Mouse (Mus musculus) MEL (cell line): Measurements from ENCODE around the gene Ptprj. TPM values are rescaled to one million over a fixed set of nuclear protein-coding genes. Genes with fewer than 3 reads are reported as not detected.

Experiments used
- DNase-seq: peaks from one replicate; pipeline ENCODE4 v3.0.0; 2011; ENCODE audit warnings: low read depth, low spot score
- H3K27ac ChIP-seq: 2 replicates; pipeline ENCODE4 v1.5.1; 2012; ENCODE audit warnings: low read depth, mild to moderate bottlenecking, control low read depth, low read length, moderate library complexity; ENCODE audit not compliant: control insufficient read depth
- H3K27me3 ChIP-seq, 2 experiments: fragments of 150-350 bp in 1 of 2; sonication (generic) in 1 of 2; 2 replicates each; pipeline ENCODE4 v1.6.1; 2012; ENCODE audit warnings: low read length in 2 of 2, mild to moderate bottlenecking in 2 of 2, improper control_type of control experiment in 1 of 2, moderate library complexity in 1 of 2; ENCODE audit not compliant: insufficient read depth in 2 of 2, control insufficient read depth in 1 of 2
- H3K36me3 ChIP-seq, 2 experiments: 2 replicates each; pipeline ENCODE4 v1.6.1; 2012 to 2014; ENCODE audit warnings: low read length in 2 of 2, improper control_type of control experiment in 1 of 2, inconsistent platforms in 1 of 2, mild to moderate bottlenecking in 1 of 2; ENCODE audit not compliant: insufficient read depth in 2 of 2, control insufficient read depth in 1 of 2
- H3K4me1 ChIP-seq, 2 experiments: fragments of 150-350 bp in 1 of 2; sonication (generic) in 1 of 2; 2 replicates each; pipeline ENCODE4 v1.6.1; 2012; ENCODE audit warnings: low read length in 2 of 2, improper control_type of control experiment in 1 of 2, mild to moderate bottlenecking in 1 of 2; ENCODE audit not compliant: insufficient read depth in 2 of 2, control insufficient read depth in 1 of 2
- H3K4me3 ChIP-seq, 2 experiments: fragments of 150-350 bp in 1 of 2; sonication (generic) in 1 of 2; 2 replicates each; pipeline ENCODE4 v1.5.1; 2012; ENCODE audit warnings: low read depth in 2 of 2, low read length in 2 of 2, mild to moderate bottlenecking in 2 of 2, moderate library complexity in 2 of 2, control low read depth in 1 of 2, improper control_type of control experiment in 1 of 2; ENCODE audit not compliant: control insufficient read depth in 1 of 2, insufficient read depth in 1 of 2
- H3K79me2 ChIP-seq: 2 replicates; pipeline ENCODE4 v1.6.1; 2012; ENCODE audit warnings: mild to moderate bottlenecking, low read length, moderate library complexity; ENCODE audit not compliant: control insufficient read depth, poor library complexity, insufficient read depth
- H3K9ac ChIP-seq: 2 replicates; pipeline ENCODE4 v1.6.1; 2012; ENCODE audit warnings: low read depth, mild to moderate bottlenecking, control low read depth, low read length, moderate library complexity; ENCODE audit not compliant: control insufficient read depth, poor library complexity, severe bottlenecking
- H3K9me3 ChIP-seq: fragments of 150-350 bp; sonication (generic); replicated peaks from 2 replicates; pipeline ENCODE4 v1.6.1; 2012; ENCODE audit warnings: mild to moderate bottlenecking, low read length, improper control_type of control experiment, moderate library complexity; ENCODE audit not compliant: insufficient read depth
- CTCF ChIP-seq, 3 experiments: IDR thresholded peaks in 2 of 3; conservative IDR thresholded peaks in 1 of 3; 2 replicates each; pipeline ENCODE4 v1.5.1; 2011 to 2012; ENCODE audit warnings: low read length in 3 of 3, low read depth in 2 of 3, mild to moderate bottlenecking in 2 of 3, improper control_type of control experiment in 1 of 3, inconsistent platforms in 1 of 3, mixed read lengths in 1 of 3, moderate library complexity in 1 of 3; ENCODE audit not compliant: control insufficient read depth in 1 of 3, insufficient read depth in 1 of 3, poor library complexity in 1 of 3, severe bottlenecking in 1 of 3
- E2F4 ChIP-seq: IDR thresholded peaks from 2 replicates; pipeline ENCODE4 v1.6.1; 2011; ENCODE audit warnings: low read depth, low read length, improper control_type of control experiment, borderline replicate concordance
- GATA1 ChIP-seq: IDR thresholded peaks from 2 replicates; pipeline ENCODE4 v1.6.1; 2011; ENCODE audit warnings: low read depth, low read length, improper control_type of control experiment
- JUND ChIP-seq: IDR thresholded peaks from 2 replicates; pipeline ENCODE4 v1.6.1; 2011; ENCODE audit warnings: low read depth, mild to moderate bottlenecking, improper control_type of control experiment, low read length
- MAFK ChIP-seq: IDR thresholded peaks from 2 replicates; pipeline ENCODE4 v1.6.1; 2011; ENCODE audit warnings: low read depth, mild to moderate bottlenecking, low read length, improper control_type of control experiment, borderline replicate concordance
- MAX ChIP-seq: IDR thresholded peaks from 2 replicates; pipeline ENCODE4 v1.6.1; 2011; ENCODE audit warnings: low read length, improper control_type of control experiment
- MAZ ChIP-seq: IDR thresholded peaks from 2 replicates; pipeline ENCODE4 v1.6.1; 2012; ENCODE audit warnings: low read depth, mild to moderate bottlenecking, inconsistent platforms, low read length, improper control_type of control experiment
- MXI1 ChIP-seq: IDR thresholded peaks from 2 replicates; pipeline ENCODE4 v1.6.1; 2011; ENCODE audit warnings: mild to moderate bottlenecking, low read depth, low read length, improper control_type of control experiment
- MYC ChIP-seq: IDR thresholded peaks from 2 replicates; pipeline ENCODE4 v1.6.1; 2011; ENCODE audit warnings: low read depth, mild to moderate bottlenecking, low read length, improper control_type of control experiment, moderate library complexity
- NRF1 ChIP-seq: IDR thresholded peaks from 2 replicates; pipeline ENCODE4 v1.6.1; 2014; ENCODE audit warnings: low read depth, mild to moderate bottlenecking, inconsistent platforms, low read length, improper control_type of control experiment, moderate library complexity; ENCODE audit not compliant: poor library complexity, insufficient read depth, severe bottlenecking
- POLR2A ChIP-seq, 2 experiments: IDR thresholded peaks; 2 replicates each; pipeline ENCODE4 v1.6.1; 2011 to 2012; ENCODE audit warnings: low read length in 2 of 2, mild to moderate bottlenecking in 2 of 2, control low read depth in 1 of 2, improper control_type of control experiment in 1 of 2, low read depth in 1 of 2, moderate library complexity in 1 of 2; ENCODE audit not compliant: control insufficient read depth in 1 of 2, insufficient read depth in 1 of 2, poor library complexity in 1 of 2
- POLR2AphosphoS2 ChIP-seq: IDR thresholded peaks from 2 replicates; pipeline ENCODE4 v1.6.1; 2011; ENCODE audit warnings: low read length, improper control_type of control experiment
- POLR2AphosphoS5 ChIP-seq: IDR thresholded peaks from 2 replicates; pipeline ENCODE4 v1.6.1; 2012; ENCODE audit warnings: low read depth, borderline replicate concordance, mild to moderate bottlenecking, inconsistent platforms, low read length, moderate library complexity, mixed read lengths
- RCOR1 ChIP-seq: IDR thresholded peaks from 2 replicates; pipeline ENCODE4 v1.6.1; 2012; ENCODE audit warnings: low read depth, mild to moderate bottlenecking, inconsistent platforms, low read length, improper control_type of control experiment
- SMC3 ChIP-seq: IDR thresholded peaks from 2 replicates; pipeline ENCODE4 v1.6.1; 2011; ENCODE audit warnings: low read depth, low read length, improper control_type of control experiment
- TCF12 ChIP-seq: IDR thresholded peaks from 2 replicates; pipeline ENCODE4 v1.6.1; 2014; ENCODE audit warnings: low read depth, mild to moderate bottlenecking, inconsistent platforms, low read length, improper control_type of control experiment, moderate library complexity
- USF2 ChIP-seq, 2 experiments: IDR thresholded peaks; 2 replicates each; pipeline ENCODE4 v1.6.1; 2011 to 2012; ENCODE audit warnings: improper control_type of control experiment in 2 of 2, low read length in 2 of 2, borderline replicate concordance in 1 of 2, inconsistent platforms in 1 of 2, low read depth in 1 of 2, mild to moderate bottlenecking in 1 of 2; ENCODE audit not compliant: insufficient read depth in 1 of 2
- ZC3H11A ChIP-seq: IDR thresholded peaks from 2 replicates; pipeline ENCODE4 v1.6.1; 2012; ENCODE audit warnings: low read depth, mild to moderate bottlenecking, inconsistent platforms, low read length, improper control_type of control experiment
- ZMIZ1 ChIP-seq: IDR thresholded peaks from 2 replicates; pipeline ENCODE4 v1.6.1; 2012; ENCODE audit warnings: low read depth, mild to moderate bottlenecking, inconsistent platforms, low read length, improper control_type of control experiment, moderate library complexity
- ZNF384 ChIP-seq: IDR thresholded peaks from 2 replicates; pipeline ENCODE4 v1.6.1; 2012; ENCODE audit warnings: low read depth, mild to moderate bottlenecking, inconsistent platforms, low read length, improper control_type of control experiment
- polyA plus RNA-seq, 2 experiments: library from polyadenylated mRNA; stranded (reverse) in 1 of 2; unstranded in 1 of 2; fragments of >175 nt in 1 of 2; fragments of >200 nt in 1 of 2; gene quantifications; 2 replicates each; pipeline versions ENCODE4 v1.2.1 to v1.2.4; 2012; ENCODE audit warnings: low replicate concordance in 2 of 2, low read depth in 1 of 2; ENCODE audit not compliant: insufficient read length in 2 of 2, insufficient read depth in 1 of 2, missing spikeins in 1 of 2
- total RNA-seq: library from RNA; depleted of rRNA; stranded (reverse); fragments of 300-350 nt; gene quantifications from 2 replicates; pipeline ENCODE4 v1.2.3, GENCODE M21; 2012

Ptprj gene
- total and polyA plus RNA-seq, 3 experiments = 6.4 to 10.2 TPM; not detected in 1

GRCm38 (mm10) chr2:90537244-90537643 lies 43.2 kb downstream of the Ptprj start:
- no peak for DNase-seq
- TF ChIP-seq ZNF384 (no peak), ZC3H11A (no peak), NRF1 (no peak), USF2 (IDR thresholded peaks at IDR 0.05; ENCODE audit: borderline replicate concordance in 1 of 2, insufficient read depth in 1 of 2, low read depth in 1 of 2, low read length in 2 of 2) (no peak), MAX (no peak), MAFK (no peak), E2F4 (no peak), RCOR1 (no peak), SMC3 (no peak), ZMIZ1 (no peak)
- peaks cover 0 to 4% of the 10 kb centered on the region in 2 experiments; a peak in 2 of 4 replicates for H3K4me1 ChIP-seq

GRCm38 (mm10) chr2:90536555-90536954 lies 43.9 kb downstream of the Ptprj start:
- Histone ChIP-seq H3K4me1 (peaks cover 0 to 4% of the 10 kb centered on the region in 2 experiments; a peak in 2 of 4 replicates), H3K4me3 (no peak overlapping the region), H3K36me3 (peaks cover 0 to 4% of the 10 kb centered on the region in 2 experiments; a peak in 3 of 4 replicates), H3K9ac (no peak overlapping the region), H3K79me2 (no peaks in the 10 kb centered on the region), H3K27me3 (no peaks in the 10 kb centered on the region), H3K27ac (no peak overlapping the region), H3K9me3 (no peaks in the 10 kb centered on the region)
- no peak for TF ChIP-seq POLR2A (IDR thresholded peaks at IDR 0.05; ENCODE audit: control insufficient read depth in 1 of 2, insufficient read depth in 1 of 2, low read depth in 1 of 2, low read length in 2 of 2, poor library complexity in 1 of 2)
- TF ChIP-seq TCF12 = no peak
- no peak for DNase-seq

More at GRCm38 (mm10) chr2:90537244-90537643, 43.2 kb downstream of the Ptprj start:
- Histone ChIP-seq H3K36me3 (peaks cover 0 to 2% of the 10 kb centered on the region in 2 experiments; a peak in 3 of 4 replicates), H3K27me3 (no peaks in the 10 kb centered on the region), H3K4me3 (no peak overlapping the region), H3K79me2 (no peaks in the 10 kb centered on the region), H3K27ac (no peak overlapping the region), H3K9me3 (no peaks in the 10 kb centered on the region), H3K9ac (no peak overlapping the region)

GRCm38 (mm10) chr2:90534751-90535150 lies 45.7 kb downstream of the Ptprj start:
- no peak overlapping the region for H3K27ac ChIP-seq
- H3K27me3 ChIP-seq = no peaks in the 10 kb centered on the region
- no peak overlapping the region for H3K4me3 ChIP-seq
- no peaks in the 10 kb centered on the region for H3K9me3 ChIP-seq
- peaks cover 0 to 4% of the 10 kb centered on the region in 2 experiments; a peak in 2 of 4 replicates for H3K4me1 ChIP-seq
- no peaks in the 10 kb centered on the region for H3K79me2 ChIP-seq
- H3K9ac ChIP-seq = no peak overlapping the region
- peaks cover 0 to 4% of the 10 kb centered on the region in 2 experiments; a peak in 3 of 4 replicates for H3K36me3 ChIP-seq
- TF ChIP-seq POLR2AphosphoS2 (no peak), SMC3 (no peak), MAZ (no peak), JUND (no peak), POLR2AphosphoS5 (no peak), RCOR1 (no peak), MYC (no peak), ZMIZ1 (no peak), ZC3H11A (no peak), NRF1 (no peak), CTCF (IDR thresholded peaks at IDR 0.05 in 2 of 3, conservative IDR thresholded peaks at IDR 0.05 in 1 of 3; ENCODE audit: control insufficient read depth in 1 of 3, insufficient read depth in 1 of 3, low read depth in 2 of 3, low read length in 3 of 3, poor library complexity in 1 of 3, severe bottlenecking in 1 of 3) (no peak), GATA1 (no peak), MAFK (no peak), USF2 (IDR thresholded peaks at IDR 0.05; ENCODE audit: borderline replicate concordance in 1 of 2, insufficient read depth in 1 of 2, low read depth in 1 of 2, low read length in 2 of 2) (no peak), MXI1 (no peak)
- TF ChIP-seq, all 39 proteins: peak for 0
- no peak for DNase-seq
